Mouse (Mus musculus) intestine, postnatal 0 days (tissue): Measurements from ENCODE around the gene Doxl2. TPM values are rescaled to one million over a fixed set of nuclear protein-coding genes. Genes with fewer than 3 reads are reported as not detected.

Experiments
- ATAC-seq: fragments of 200-750 bp; cut with Nextera tagmentation; 2 replicates; pipeline ENCODE4 v1.8.0; 2017; ENCODE audit warnings: mild to moderate bottlenecking, moderate TSS enrichment, moderate library complexity
- H3K27ac ChIP-seq: fragments of 300-500 bp; sonication (generic); 2 replicates; pipeline ENCODE4 v1.5.1; 2014; ENCODE audit warnings: mild to moderate bottlenecking, low read depth, low read length, moderate library complexity
- H3K27me3 ChIP-seq: fragments of 300-500 bp; sonication (generic); replicated peaks from 2 replicates; pipeline ENCODE4 v1.6.1; 2014; ENCODE audit warnings: low read length, mixed read lengths; ENCODE audit not compliant: control insufficient read depth, insufficient read depth
- H3K36me3 ChIP-seq: fragments of 300-500 bp; sonication (generic); 2 replicates; pipeline ENCODE4 v1.6.1; 2014; ENCODE audit warnings: mild to moderate bottlenecking, moderate library complexity; ENCODE audit not compliant: control insufficient read depth, insufficient read depth
- H3K4me1 ChIP-seq: fragments of 300-500 bp; sonication (generic); replicated peaks from 2 replicates; pipeline ENCODE4 v1.6.1; 2014; ENCODE audit warnings: antibody characterized with exemption, low read length, mixed read lengths; ENCODE audit not compliant: control insufficient read depth, insufficient read depth
- H3K4me2 ChIP-seq: fragments of 300-500 bp; sonication (generic); replicated peaks from 2 replicates; pipeline ENCODE4 v1.6.1; 2014; ENCODE audit warnings: low read depth, mild to moderate bottlenecking, moderate library complexity
- H3K4me3 ChIP-seq: fragments of 300-500 bp; sonication (generic); 2 replicates; pipeline ENCODE4 v1.5.1; 2014; ENCODE audit warnings: low read depth, low read length
- H3K9ac ChIP-seq: fragments of 300-500 bp; sonication (generic); 2 replicates; pipeline ENCODE4 v1.6.1; 2014; ENCODE audit warnings: mild to moderate bottlenecking, low read depth, low read length
- H3K9me3 ChIP-seq: fragments of 300-500 bp; sonication (generic); 2 replicates; pipeline ENCODE4 v1.6.1; 2016; ENCODE audit warnings: mixed run types; ENCODE audit not compliant: control insufficient read depth
- CTCF ChIP-seq: sonication (generic); IDR thresholded peaks from 2 replicates; pipeline ENCODE4 v1.5.1; 2016; ENCODE audit warnings: low read depth, mild to moderate bottlenecking, control low read depth, antibody characterized with exemption, moderate library complexity
- WGBS: fragments of 180-500 bp; shearing (Covaris S2); extraction: QIAGEN DNeasy Blood & Tissue Kit; methylation state at CpG from one replicate; pipeline ENCODE4 v1.1.7; 2014; 5-methylcytosine and 5-hydroxymethylcytosine counted together
- polyA plus RNA-seq: library from polyadenylated mRNA; unstranded; fragments of >200 nt; fragmentation: Nextera tagmentation; extraction: Ambion mirVana; gene quantifications from 2 replicates; pipeline ENCODE4 v1.2.1, GENCODE M21; 2015

Doxl2 gene
- polyA plus RNA-seq, 1 experiment from 2014 or later = not detected

- 2% methylated on average over 9 of the region's 9 CpGs for WGBS
- H3K4me3 ChIP-seq = peak overlapping the region; percentile 43
- H3K9ac ChIP-seq = no peak overlapping the region
- no peaks in the 10 kb centered on the region for H3K36me3 ChIP-seq
- H3K27ac ChIP-seq = no peak overlapping the region
- 0 out of 2 replicates have a peak, but pooled peaks have one; percentile 22 for ATAC-seq
- no peaks in the 10 kb centered on the region for H3K9me3 ChIP-seq
- H3K27me3 ChIP-seq = no peaks in the 10 kb centered on the region
- H3K4me1 ChIP-seq = no peaks in the 10 kb centered on the region; the same call in 1 of the 2 replicates
- TF ChIP-seq CTCF = peak; percentile 94
- H3K4me2 ChIP-seq = peak overlapping the region; percentile 68
Observed at GRCm38 (mm10) chr6:49007981-49008380, 33.2 kb downstream of the Doxl2 start.

DNA sequence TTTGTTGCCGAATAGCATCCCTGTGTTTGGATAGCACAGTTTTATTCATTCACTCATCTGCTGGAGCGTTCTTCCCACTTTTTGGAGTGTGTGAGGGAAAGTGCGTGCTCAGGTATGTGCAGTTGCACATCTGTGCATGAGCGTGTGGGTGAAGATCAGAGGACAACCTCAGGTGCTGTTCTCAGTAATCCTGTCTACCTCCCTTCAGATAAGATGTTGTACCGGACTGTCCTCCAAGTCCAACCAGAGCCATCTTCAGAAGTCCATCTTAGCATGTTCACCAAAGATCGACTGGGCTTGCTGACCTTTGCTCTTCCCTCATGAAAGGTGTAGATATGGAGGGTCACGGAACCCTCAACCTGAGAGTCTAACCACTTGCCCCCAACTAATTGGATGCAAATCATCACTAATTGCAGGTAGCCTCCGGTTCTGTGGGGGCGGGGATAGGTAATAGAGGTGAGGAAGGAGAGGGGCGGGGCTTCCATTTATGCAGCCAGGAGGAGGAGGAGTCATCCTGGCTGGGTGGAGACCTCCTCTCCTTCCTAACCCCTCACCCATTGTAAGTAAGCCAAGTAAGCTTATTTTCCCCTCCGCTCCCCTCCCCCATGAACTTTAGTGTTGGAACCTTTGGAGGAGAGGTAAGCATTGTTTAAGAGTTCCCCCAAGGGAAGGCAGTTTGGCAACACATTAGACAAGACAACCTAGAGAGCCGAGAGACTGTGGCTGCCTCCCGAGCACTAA lies 33.8 kb downstream of the Doxl2 start:
- no peak overlapping the region for H3K27ac ChIP-seq
- H3K27me3 ChIP-seq = no peaks in the 10 kb centered on the region
- H3K4me3 ChIP-seq = peak overlapping the region; percentile 43
- no peaks in the 10 kb centered on the region for H3K36me3 ChIP-seq
- peak overlapping the region; percentile 68 for H3K4me2 ChIP-seq
- H3K4me1 ChIP-seq = no peaks in the 10 kb centered on the region; the same call in 1 of the 2 replicates
- no peak overlapping the region for H3K9ac ChIP-seq
- no peaks in the 10 kb centered on the region for H3K9me3 ChIP-seq
- ATAC-seq = peak; percentile 33; the same call in 1 of the 2 replicates
- TF ChIP-seq CTCF = no peak
- WGBS = 17% methylated on average over 13 of the region's 13 CpGs

GRCm38 (mm10) chr6:49009161-49009555 lies 34.4 kb downstream of the Doxl2 start:
- no peaks in the 10 kb centered on the region for H3K9me3 ChIP-seq
- no peaks in the 10 kb centered on the region for H3K36me3 ChIP-seq
- H3K4me2 ChIP-seq = peak overlapping the region; percentile 68
- no peak overlapping the region for H3K4me3 ChIP-seq
- no peak overlapping the region for H3K27ac ChIP-seq
- no peak for TF ChIP-seq CTCF
- no peaks in the 10 kb centered on the region for H3K27me3 ChIP-seq
- H3K4me1 ChIP-seq = no peaks in the 10 kb centered on the region; the same call in 1 of the 2 replicates
- H3K9ac ChIP-seq = no peak overlapping the region
- WGBS = 34% methylated on average over 7 of the region's 7 CpGs
- ATAC-seq = no peak

DNA sequence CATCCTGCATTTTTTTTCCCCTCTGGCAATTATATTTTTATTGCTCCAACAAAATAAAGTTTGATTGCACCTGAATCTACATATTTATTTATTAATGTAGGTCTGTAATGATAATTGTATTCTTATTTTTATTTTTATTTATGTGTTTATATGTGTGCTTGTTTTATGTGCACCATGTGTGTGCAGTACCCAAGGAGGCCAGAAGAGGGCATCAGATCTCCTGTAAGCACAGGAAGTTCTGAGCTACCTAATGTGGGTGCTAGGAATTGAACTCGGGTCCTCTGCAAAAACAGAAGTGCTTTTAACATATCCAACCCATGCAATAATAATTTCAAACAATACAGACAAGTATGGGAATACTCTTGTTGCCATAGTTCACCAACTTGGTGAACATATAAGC lies 34.9 kb downstream of the Doxl2 start:
- Histone ChIP-seq H3K36me3 (no peaks in the 10 kb centered on the region), H3K27ac (no peak overlapping the region), H3K9ac (no peak overlapping the region), H3K4me2 (no peak overlapping the region), H3K9me3 (no peaks in the 10 kb centered on the region), H3K4me1 (no peaks in the 10 kb centered on the region; the same call in 1 of the 2 replicates), H3K4me3 (no peak overlapping the region), H3K27me3 (no peaks in the 10 kb centered on the region)
- ATAC-seq = no peak
- peak; percentile 49; the same call in 1 of the 2 replicates for TF ChIP-seq CTCF
- WGBS = 90% methylated on average over 1 of the region's 1 CpGs

GRCm38 (mm10) chr6:49011191-49011590 lies 36.4 kb downstream of the Doxl2 start:
- Histone ChIP-seq H3K4me2 (no peak overlapping the region), H3K9ac (no peak overlapping the region), H3K27me3 (no peaks in the 10 kb centered on the region), H3K36me3 (no peaks in the 10 kb centered on the region), H3K4me1 (no peaks in the 10 kb centered on the region; the same call in 1 of the 2 replicates), H3K27ac (no peak overlapping the region), H3K9me3 (no peaks in the 10 kb centered on the region), H3K4me3 (no peak overlapping the region)
- 71% methylated on average over 5 of the region's 5 CpGs for WGBS
- no peak for ATAC-seq
- TF ChIP-seq CTCF = no peak

- WGBS = 74% methylated on average over 4 of the region's 4 CpGs
- no peak for TF ChIP-seq CTCF
Observed at GRCm38 (mm10) chr6:49013023-49013422, 38.3 kb downstream of the Doxl2 start.

More at GRCm38 (mm10) chr6:49013023-49013422, 38.3 kb downstream of the Doxl2 start:
- Histone ChIP-seq H3K27ac (no peak overlapping the region), H3K4me1 (no peaks in the 10 kb centered on the region; the same call in 1 of the 2 replicates), H3K9ac (no peak overlapping the region), H3K4me3 (no peak overlapping the region), H3K36me3 (no peaks in the 10 kb centered on the region), H3K9me3 (no peaks in the 10 kb centered on the region), H3K27me3 (no peaks in the 10 kb centered on the region), H3K4me2 (no peak overlapping the region)
- ATAC-seq = no peak
